8 mouse cellular contexts compared by ENCODE assay signal in the genomic region with DNA sequence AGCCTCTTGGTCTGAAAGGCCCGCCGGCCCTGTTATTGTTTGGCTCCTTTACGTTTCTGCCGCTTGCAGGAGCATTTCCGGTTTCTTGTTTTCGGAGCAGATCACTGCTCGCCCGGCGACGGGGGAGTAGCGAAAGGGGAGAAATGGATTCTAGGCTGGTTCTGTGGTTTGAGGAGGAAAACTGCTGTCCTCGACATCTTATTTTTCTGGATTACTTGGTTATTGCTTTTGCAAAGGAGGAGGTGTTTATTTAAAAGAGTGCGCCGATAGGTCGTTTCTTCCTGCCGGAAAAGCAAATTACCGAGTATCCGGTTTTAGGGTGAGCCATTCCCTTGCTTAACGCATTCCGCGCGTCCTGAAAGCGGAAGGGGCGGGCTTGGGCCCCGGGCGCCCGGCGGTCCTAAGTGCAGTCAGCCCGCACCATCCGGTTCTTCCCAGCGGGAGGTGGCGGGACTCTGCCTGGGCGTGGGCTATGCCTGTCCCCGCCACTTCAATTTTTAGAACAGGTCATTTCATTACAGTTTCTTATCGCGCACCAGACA. TPM values are rescaled to one million over a fixed set of nuclear protein-coding genes. Genes with fewer than 3 reads are reported as not detected.
DNase-seq lines count a peak whose midpoint lies in the region; ATAC-seq lines count a peak whose summit lies in the region.

No protein-coding gene starts in this region.

- peak; percentile 97 for DNase-seq in Muller cell, postnatal 12 days (ENCODE audit: inconsistent ontology term)
- peak; percentile 91 for DNase-seq in cerebellum, adult 8-10 months
- peak; percentile 94 for DNase-seq in forelimb bud, embryonic 11.5 days (ENCODE audit: low read depth, low spot score)
- peak; percentile 83 to 88 for DNase-seq in layer of hippocampus, postnatal 10 days (ENCODE audit: low spot score in 2 of 2)
- DNase-seq in lung, postnatal 10 days: peak; percentile 95
- peak; percentile 89 for DNase-seq in ovary, postnatal 36 days (ENCODE audit: low spot score)
- DNase-seq in thymus, postnatal 25 days: peak; percentile 90

- ATAC-seq in hematopoietic stem cell, adult 5-6 weeks (replicated peaks in 1 of 2; ENCODE audit: insufficient read depth in 1 of 2, low FRiP score in 2 of 2, low TSS enrichment in 1 of 2, low read depth in 1 of 2, poor library complexity in 2 of 2, severe bottlenecking in 2 of 2): peak; percentile 60 to 62

RNA-seq across cellular contexts. Expression of a gene that starts 1.1 kb away (rescaled TPM):
- 68.4 and 96.6 TPM in 2 replicates for total RNA-seq in hematopoietic stem cell, adult 5-6 weeks (2017)
- 10 to 100 TPM; 31.4 to 31.8 TPM for total RNA-seq in layer of hippocampus, postnatal 10 days (2021)

RNA-seq across cellular contexts. Expression of a gene that starts 1.2 kb away (rescaled TPM):
- 4.6 and 6.4 TPM in 2 replicates for total RNA-seq in hematopoietic stem cell, adult 5-6 weeks (2017)
- total RNA-seq in layer of hippocampus, postnatal 10 days (2021): 10 to 100 TPM in 1 of 2 experiments, 1 to 10 TPM in 1; 7.7 to 10.6 TPM

RNA-seq across cellular contexts. Expression of a gene that starts 21.2 kb away (rescaled TPM):
- 0.10 TPM in 1 of 2 replicates, not detected in the other for total RNA-seq in hematopoietic stem cell, adult 5-6 weeks (2017)
- total RNA-seq in layer of hippocampus, postnatal 10 days (2021): 100 to 1,000 TPM; 203 to 217 TPM

RNA-seq across cellular contexts. Expression of a gene that starts 24.5 kb away (rescaled TPM):
- 1.0 and 7.6 TPM in 2 replicates for total RNA-seq in hematopoietic stem cell, adult 5-6 weeks (2017)
- total RNA-seq in layer of hippocampus, postnatal 10 days (2021): 100 to 1,000 TPM; 456 to 463 TPM

RNA-seq across cellular contexts. Expression of a gene that starts 32.3 kb away (rescaled TPM):
- under 0.01 TPM in 1 of 2 replicates, not detected in the other for total RNA-seq in hematopoietic stem cell, adult 5-6 weeks (2017)
- total RNA-seq in layer of hippocampus, postnatal 10 days (2021): 1 to 10 TPM; 8.0 to 8.6 TPM

Comparison
In these comparisons a context has a peak if more than half of its experiments do, and no peak if none do; other contexts are left out.
1. Peak in every context shown above with its lines: DNase-seq and ATAC-seq.
2. RNA of a gene that starts 21.2 kb away (total RNA-seq): 203 to 217 TPM in layer of hippocampus, postnatal 10 days; 0.10 TPM in hematopoietic stem cell, adult 5-6 weeks; every median in the first group is over 100 times any median in the second.